Mouse (Mus musculus) kidney, adult 2 months (tissue): Measurements from ENCODE around the gene Slc23a2.

ENCODE experiments used
- CTCF ChIP-seq: fragments of 200-500 bp; conservative IDR thresholded peaks from 2 replicates; pipeline ENCODE4 v1.5.1; 2011; ENCODE audit warnings: low read depth, mild to moderate bottlenecking, control low read depth, low read length, moderate library complexity, mixed read lengths; ENCODE audit not compliant: insufficient read depth, insufficient read length
- POLR2A ChIP-seq: fragments of 200-500 bp; IDR thresholded peaks from one replicate; pipeline ENCODE4 v1.6.1; 2011; ENCODE audit warnings: low read depth, low read length, control low read depth

DNA sequence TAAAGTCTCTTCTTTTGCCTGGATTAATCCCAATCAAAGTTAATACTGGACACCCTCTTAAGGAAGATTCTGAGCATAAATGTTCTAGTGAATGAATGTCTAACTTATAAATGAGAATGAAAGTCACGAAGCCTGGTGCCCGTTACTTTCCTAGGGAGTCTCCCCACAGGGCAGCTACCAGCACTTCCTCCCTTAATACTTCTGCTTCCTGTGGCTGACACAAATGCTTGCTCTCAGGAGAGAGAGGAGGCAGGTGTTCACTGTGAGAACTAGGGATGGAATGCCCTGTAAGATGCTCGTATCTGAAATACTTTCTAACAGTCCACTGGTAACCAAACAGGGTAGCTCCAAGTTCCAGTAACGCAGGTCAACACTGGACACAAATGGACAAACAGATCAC is 91.1 kb downstream of the Slc23a2 start:
- TF ChIP-seq CTCF (no peak), POLR2A (no peak)
